Mouse (Mus musculus) neural tube, embryonic 13.5 days (tissue): ENCODE measurements around the gene Alb. TPM values are rescaled to one million over a fixed set of nuclear protein-coding genes. Genes with fewer than 3 reads are reported as not detected.

Experiments used
- ATAC-seq: fragments of 200-750 bp; cut with Nextera tagmentation; 2 replicates; pipeline ENCODE4 v1.8.0; 2017; ENCODE audit warnings: low read depth, mild to moderate bottlenecking, moderate TSS enrichment, moderate library complexity
- H3K27ac ChIP-seq: fragments of 300-500 bp; sonication (generic); replicated peaks from 2 replicates; pipeline ENCODE4 v1.5.1; 2015; ENCODE audit warnings: moderate library complexity, mild to moderate bottlenecking, inconsistent platforms
- H3K27me3 ChIP-seq: fragments of 300-500 bp; sonication (generic); 2 replicates; pipeline ENCODE4 v1.6.1; 2015; ENCODE audit warnings: mild to moderate bottlenecking, inconsistent platforms
- H3K36me3 ChIP-seq: fragments of 300-500 bp; sonication (generic); 2 replicates; pipeline ENCODE4 v1.6.1; 2015; ENCODE audit warnings: mild to moderate bottlenecking, inconsistent platforms
- H3K4me1 ChIP-seq: fragments of 300-500 bp; sonication (generic); replicated peaks from 2 replicates; pipeline ENCODE4 v1.6.1; 2015; ENCODE audit warnings: inconsistent platforms
- H3K4me2 ChIP-seq: fragments of 300-500 bp; sonication (generic); 2 replicates; pipeline ENCODE4 v1.6.1; 2015; ENCODE audit warnings: inconsistent platforms, mild to moderate bottlenecking, moderate library complexity
- H3K4me3 ChIP-seq: fragments of 300-500 bp; sonication (generic); 2 replicates; pipeline ENCODE4 v1.5.1; 2015; ENCODE audit warnings: mild to moderate bottlenecking, inconsistent platforms
- H3K9ac ChIP-seq: fragments of 300-500 bp; sonication (generic); 2 replicates; pipeline ENCODE4 v1.6.1; 2015; ENCODE audit warnings: moderate library complexity, mild to moderate bottlenecking, inconsistent platforms
- H3K9me3 ChIP-seq: fragments of 300-500 bp; sonication (generic); 2 replicates; pipeline ENCODE4 v1.6.1; 2016; ENCODE audit warnings: inconsistent platforms
- WGBS: fragments of 180-500 bp; shearing (Covaris S2); methylation state at CpG from one replicate; pipeline ENCODE4 v1.1.7; 2015; 5-methylcytosine and 5-hydroxymethylcytosine counted together
- polyA plus RNA-seq: library from polyadenylated mRNA; unstranded; fragments of >200 nt; fragmentation: Nextera tagmentation; extraction: Ambion mirVana; gene quantifications from 2 replicates; pipeline ENCODE4 v1.2.1, GENCODE M21; 2015

Alb gene
- polyA plus RNA-seq, 1 experiment from 2014 or later, result 1.1 TPM

DNA sequence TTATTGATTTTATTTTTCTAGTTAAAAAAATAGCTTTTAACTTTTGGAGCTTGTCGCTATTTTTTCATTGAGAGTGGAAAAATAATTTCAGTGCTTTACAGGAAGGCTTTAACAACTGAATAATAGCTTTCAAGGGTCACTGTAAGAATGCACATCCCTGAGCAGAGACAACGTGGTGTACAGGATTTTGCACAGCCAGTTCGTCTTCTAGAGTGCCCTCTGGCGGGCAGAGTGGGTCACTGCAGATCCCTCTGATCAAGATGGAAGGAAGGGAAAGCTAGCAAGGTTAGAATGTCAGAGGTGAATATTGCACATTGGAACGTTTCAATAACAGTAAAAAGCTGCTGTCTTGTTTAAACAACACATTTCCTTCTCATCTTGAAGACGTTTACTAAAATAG lies 40.0 kb downstream of the Alb start:
- no peak overlapping the region for H3K4me2 ChIP-seq
- H3K27ac ChIP-seq, result no peak overlapping the region
- no peaks in the 10 kb centered on the region for H3K9me3 ChIP-seq
- no peak overlapping the region for H3K9ac ChIP-seq
- no peak overlapping the region for H3K4me3 ChIP-seq
- 5% methylated on average over 6 of the region's 6 CpGs for WGBS
- no peaks in the 10 kb centered on the region for H3K4me1 ChIP-seq
- no peaks in the 10 kb centered on the region for H3K36me3 ChIP-seq
- ATAC-seq, result no peak
- H3K27me3 ChIP-seq, result no peaks in the 10 kb centered on the region

GRCm38 (mm10) chr5:90501752-90502151 lies 41.1 kb downstream of the Alb start:
- Histone ChIP-seq H3K36me3 (no peaks in the 10 kb centered on the region), H3K4me3 (no peak overlapping the region), H3K4me1 (no peaks in the 10 kb centered on the region), H3K9ac (no peak overlapping the region), H3K27me3 (no peaks in the 10 kb centered on the region), H3K9me3 (no peaks in the 10 kb centered on the region), H3K27ac (no peak overlapping the region), H3K4me2 (no peak overlapping the region)
- no peak for ATAC-seq
- 94% methylated on average over 5 of the region's 5 CpGs for WGBS

- 85% methylated on average over 11 of the region's 11 CpGs for WGBS
- no peak for ATAC-seq
- Histone ChIP-seq H3K27me3 (no peaks in the 10 kb centered on the region), H3K27ac (no peak overlapping the region), H3K9ac (no peak overlapping the region), H3K4me3 (no peak overlapping the region), H3K36me3 (no peaks in the 10 kb centered on the region), H3K4me1 (no peaks in the 10 kb centered on the region), H3K4me2 (no peak overlapping the region), H3K9me3 (no peaks in the 10 kb centered on the region)
These were observed 44.0 kb downstream of the Alb start for GRCm38 (mm10) chr5:90504742-90505141.

DNA sequence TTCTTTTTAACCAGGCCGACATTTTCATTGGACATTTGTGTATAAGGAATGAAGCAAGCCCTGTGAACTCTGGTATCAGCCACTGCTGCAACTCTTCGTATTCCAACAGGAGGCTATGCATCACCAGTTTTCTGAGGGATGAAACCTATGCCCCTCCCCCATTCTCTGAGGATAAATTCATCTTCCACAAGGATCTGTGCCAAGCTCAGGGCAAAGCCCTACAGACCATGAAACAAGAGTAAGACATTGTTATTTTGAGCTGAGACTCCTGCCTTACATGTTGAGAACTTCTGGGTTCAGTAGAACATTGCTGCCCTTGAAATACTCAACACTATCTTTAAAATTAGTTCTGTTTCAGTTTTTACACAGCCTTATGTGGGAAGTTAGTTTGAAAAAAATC lies 45.8 kb downstream of the Alb start:
- 81% methylated on average over 2 of the region's 2 CpGs for WGBS
- Histone ChIP-seq H3K4me2 (no peak overlapping the region), H3K9ac (no peak overlapping the region), H3K36me3 (no peaks in the 10 kb centered on the region), H3K4me3 (no peak overlapping the region), H3K27ac (no peak overlapping the region), H3K27me3 (no peaks in the 10 kb centered on the region), H3K4me1 (no peaks in the 10 kb centered on the region), H3K9me3 (no peaks in the 10 kb centered on the region)
- no peak for ATAC-seq

- Histone ChIP-seq H3K36me3 (no peaks in the 10 kb centered on the region), H3K9ac (no peak overlapping the region), H3K9me3 (no peaks in the 10 kb centered on the region), H3K27ac (no peak overlapping the region), H3K27me3 (no peaks in the 10 kb centered on the region), H3K4me3 (no peak overlapping the region), H3K4me2 (no peak overlapping the region), H3K4me1 (no peaks in the 10 kb centered on the region)
- WGBS, result 56% methylated on average over 13 of the region's 13 CpGs
- no peak for ATAC-seq
These were observed 46.8 kb downstream of the Alb start for GRCm38 (mm10) chr5:90507411-90507949.

- WGBS, result 92% methylated on average over 5 of the region's 5 CpGs
- no peaks in the 10 kb centered on the region for H3K27me3 ChIP-seq
- no peak overlapping the region for H3K27ac ChIP-seq
- H3K9me3 ChIP-seq, result no peaks in the 10 kb centered on the region
- no peak overlapping the region for H3K4me3 ChIP-seq
- no peak overlapping the region for H3K4me2 ChIP-seq
- no peaks in the 10 kb centered on the region for H3K4me1 ChIP-seq
- H3K36me3 ChIP-seq, result no peaks in the 10 kb centered on the region
- H3K9ac ChIP-seq, result no peak overlapping the region
- no peak for ATAC-seq
These were observed 49.3 kb downstream of the Alb start for GRCm38 (mm10) chr5:90509828-90510592.

- H3K27me3 ChIP-seq, result no peaks in the 10 kb centered on the region
- no peak overlapping the region for H3K4me2 ChIP-seq
- no peak overlapping the region for H3K4me3 ChIP-seq
- 88% methylated on average over 6 of the region's 6 CpGs for WGBS
- no peak overlapping the region for H3K27ac ChIP-seq
- no peaks in the 10 kb centered on the region for H3K4me1 ChIP-seq
- ATAC-seq, result no peak
- H3K9ac ChIP-seq, result no peak overlapping the region
- H3K9me3 ChIP-seq, result no peaks in the 10 kb centered on the region
- no peaks in the 10 kb centered on the region for H3K36me3 ChIP-seq
These were observed 51.7 kb downstream of the Alb start for GRCm38 (mm10) chr5:90512288-90512955.

GRCm38 (mm10) chr5:90515561-90515960 lies 54.9 kb downstream of the Alb start:
- H3K4me1 ChIP-seq, result no peaks in the 10 kb centered on the region
- no peak overlapping the region for H3K9ac ChIP-seq
- no peaks in the 10 kb centered on the region for H3K9me3 ChIP-seq
- H3K4me2 ChIP-seq, result no peak overlapping the region
- no peaks in the 10 kb centered on the region for H3K27me3 ChIP-seq
- WGBS, result 91% methylated on average over 6 of the region's 6 CpGs
- no peak for ATAC-seq
- no peak overlapping the region for H3K4me3 ChIP-seq
- no peak overlapping the region for H3K27ac ChIP-seq
- no peaks in the 10 kb centered on the region for H3K36me3 ChIP-seq

- Histone ChIP-seq H3K36me3 (no peaks in the 10 kb centered on the region), H3K4me1 (no peaks in the 10 kb centered on the region), H3K9me3 (no peaks in the 10 kb centered on the region), H3K27me3 (no peaks in the 10 kb centered on the region), H3K4me2 (no peak within 1 kb of the TSS), H3K9ac (no peak within 1 kb of the TSS), H3K4me3 (no peak within 1 kb of the TSS), H3K27ac (no peak within 1 kb of the TSS)
- 84% methylated on average over 6 of the region's 6 CpGs for WGBS
- ATAC-seq, result no peak
These were observed 57.8 kb downstream of the Alb start, which contains the start of gene Afm for GRCm38 (mm10) chr5:90518356-90519100. Gene Afm, plus strand, starts transcription at chr5:90518932.

Other genes starting within 250 kb of the Alb start
- 32.6 and 34.2 TPM in 2 replicates for gene Cox18, start 236.9 kb upstream of the Alb start, polyA plus RNA-seq
- 28.3 and 29.3 TPM in 2 replicates for gene Ankrd17, start 94.3 kb upstream of the Alb start, polyA plus RNA-seq
- gene Gm9958, start 93.7 kb upstream of the Alb start, polyA plus RNA-seq, result 6.0 and 6.1 TPM in 2 replicates
- gene Afp, start 29.8 kb downstream of the Alb start, polyA plus RNA-seq, result 1.7 and 6.1 TPM in 2 replicates
- not detected in 2 replicates for gene Afm, start 58.0 kb downstream of the Alb start, polyA plus RNA-seq
- not detected in 2 replicates for gene 5830473C10Rik, start 100.2 kb downstream of the Alb start, polyA plus RNA-seq
- gene Rassf6, start 179.8 kb downstream of the Alb start, polyA plus RNA-seq, result 1.7 and 1.9 TPM in 2 replicates